Mouse (Mus musculus) MEL (cell line): ENCODE measurements around the gene Itpk1. TPM values are rescaled to one million over a fixed set of nuclear protein-coding genes. Genes with fewer than 3 reads are reported as not detected.

Experiments
- DNase-seq: peaks from one replicate; pipeline ENCODE4 v3.0.0; 2011; ENCODE audit warnings: low read depth, low spot score
- H3K27ac ChIP-seq: 2 replicates; pipeline ENCODE4 v1.5.1; 2012; ENCODE audit warnings: low read depth, mild to moderate bottlenecking, control low read depth, low read length, moderate library complexity; ENCODE audit not compliant: control insufficient read depth
- H3K27me3 ChIP-seq, 2 experiments: fragments of 150-350 bp in 1 of 2; sonication (generic) in 1 of 2; 2 replicates each; pipeline ENCODE4 v1.6.1; 2012; ENCODE audit warnings: low read length in 2 of 2, mild to moderate bottlenecking in 2 of 2, improper control_type of control experiment in 1 of 2, moderate library complexity in 1 of 2; ENCODE audit not compliant: insufficient read depth in 2 of 2, control insufficient read depth in 1 of 2
- H3K36me3 ChIP-seq, 2 experiments: 2 replicates each; pipeline ENCODE4 v1.6.1; 2012 to 2014; ENCODE audit warnings: low read length in 2 of 2, improper control_type of control experiment in 1 of 2, inconsistent platforms in 1 of 2, mild to moderate bottlenecking in 1 of 2; ENCODE audit not compliant: insufficient read depth in 2 of 2, control insufficient read depth in 1 of 2
- H3K4me1 ChIP-seq, 2 experiments: fragments of 150-350 bp in 1 of 2; sonication (generic) in 1 of 2; 2 replicates each; pipeline ENCODE4 v1.6.1; 2012; ENCODE audit warnings: low read length in 2 of 2, improper control_type of control experiment in 1 of 2, mild to moderate bottlenecking in 1 of 2; ENCODE audit not compliant: insufficient read depth in 2 of 2, control insufficient read depth in 1 of 2
- H3K4me3 ChIP-seq, 2 experiments: fragments of 150-350 bp in 1 of 2; sonication (generic) in 1 of 2; 2 replicates each; pipeline ENCODE4 v1.5.1; 2012; ENCODE audit warnings: low read depth in 2 of 2, low read length in 2 of 2, mild to moderate bottlenecking in 2 of 2, moderate library complexity in 2 of 2, control low read depth in 1 of 2, improper control_type of control experiment in 1 of 2; ENCODE audit not compliant: control insufficient read depth in 1 of 2, insufficient read depth in 1 of 2
- H3K79me2 ChIP-seq: 2 replicates; pipeline ENCODE4 v1.6.1; 2012; ENCODE audit warnings: mild to moderate bottlenecking, low read length, moderate library complexity; ENCODE audit not compliant: control insufficient read depth, poor library complexity, insufficient read depth
- H3K9ac ChIP-seq: 2 replicates; pipeline ENCODE4 v1.6.1; 2012; ENCODE audit warnings: low read depth, mild to moderate bottlenecking, control low read depth, low read length, moderate library complexity; ENCODE audit not compliant: control insufficient read depth, poor library complexity, severe bottlenecking
- H3K9me3 ChIP-seq: fragments of 150-350 bp; sonication (generic); replicated peaks from 2 replicates; pipeline ENCODE4 v1.6.1; 2012; ENCODE audit warnings: mild to moderate bottlenecking, low read length, improper control_type of control experiment, moderate library complexity; ENCODE audit not compliant: insufficient read depth
- CHD2 ChIP-seq: IDR thresholded peaks from 2 replicates; pipeline ENCODE4 v1.6.1; 2011; ENCODE audit warnings: low read length, improper control_type of control experiment
- CTCF ChIP-seq, 3 experiments: IDR thresholded peaks in 2 of 3; conservative IDR thresholded peaks in 1 of 3; 2 replicates each; pipeline ENCODE4 v1.5.1; 2011 to 2012; ENCODE audit warnings: low read length in 3 of 3, low read depth in 2 of 3, mild to moderate bottlenecking in 2 of 3, improper control_type of control experiment in 1 of 3, inconsistent platforms in 1 of 3, mixed read lengths in 1 of 3, moderate library complexity in 1 of 3; ENCODE audit not compliant: control insufficient read depth in 1 of 3, insufficient read depth in 1 of 3, poor library complexity in 1 of 3, severe bottlenecking in 1 of 3
- EP300 ChIP-seq, 2 experiments: IDR thresholded peaks; 2 replicates each; pipeline ENCODE4 v1.6.1; 2011; ENCODE audit warnings: improper control_type of control experiment in 2 of 2, low read length in 2 of 2, low read depth in 1 of 2, mild to moderate bottlenecking in 1 of 2
- GABPA ChIP-seq: IDR thresholded peaks from 2 replicates; pipeline ENCODE4 v1.6.1; 2012; ENCODE audit warnings: low read depth, mild to moderate bottlenecking, inconsistent platforms, low read length, improper control_type of control experiment, moderate library complexity
- GATA1 ChIP-seq: IDR thresholded peaks from 2 replicates; pipeline ENCODE4 v1.6.1; 2011; ENCODE audit warnings: low read depth, low read length, improper control_type of control experiment
- JUND ChIP-seq: IDR thresholded peaks from 2 replicates; pipeline ENCODE4 v1.6.1; 2011; ENCODE audit warnings: low read depth, mild to moderate bottlenecking, improper control_type of control experiment, low read length
- MAFK ChIP-seq: IDR thresholded peaks from 2 replicates; pipeline ENCODE4 v1.6.1; 2011; ENCODE audit warnings: low read depth, mild to moderate bottlenecking, low read length, improper control_type of control experiment, borderline replicate concordance
- MAX ChIP-seq: IDR thresholded peaks from 2 replicates; pipeline ENCODE4 v1.6.1; 2011; ENCODE audit warnings: low read length, improper control_type of control experiment
- MXI1 ChIP-seq: IDR thresholded peaks from 2 replicates; pipeline ENCODE4 v1.6.1; 2011; ENCODE audit warnings: mild to moderate bottlenecking, low read depth, low read length, improper control_type of control experiment
- NELFE ChIP-seq: IDR thresholded peaks from 2 replicates; pipeline ENCODE4 v1.6.1; 2011; ENCODE audit warnings: low read depth, low read length, improper control_type of control experiment
- RAD21 ChIP-seq: IDR thresholded peaks from 2 replicates; pipeline ENCODE4 v1.6.1; 2011; ENCODE audit warnings: mild to moderate bottlenecking, low read depth, low read length, improper control_type of control experiment
- RCOR1 ChIP-seq: IDR thresholded peaks from 2 replicates; pipeline ENCODE4 v1.6.1; 2012; ENCODE audit warnings: low read depth, mild to moderate bottlenecking, inconsistent platforms, low read length, improper control_type of control experiment
- TAL1 ChIP-seq: IDR thresholded peaks from 2 replicates; pipeline ENCODE4 v1.6.1; 2012; ENCODE audit warnings: mild to moderate bottlenecking, inconsistent platforms, low read length, moderate library complexity, mixed read lengths
- UBTF ChIP-seq: IDR thresholded peaks from 2 replicates; pipeline ENCODE4 v1.6.1; 2012; ENCODE audit warnings: low read depth, mild to moderate bottlenecking, inconsistent platforms, low read length, improper control_type of control experiment, moderate library complexity, borderline replicate concordance; ENCODE audit not compliant: insufficient read depth
- USF1 ChIP-seq: IDR thresholded peaks from 2 replicates; pipeline ENCODE4 v1.6.1; 2014; ENCODE audit warnings: low read depth, mild to moderate bottlenecking, inconsistent platforms, low read length, improper control_type of control experiment, moderate library complexity
- ZKSCAN1 ChIP-seq: IDR thresholded peaks from 2 replicates; pipeline ENCODE4 v1.6.1; 2012; ENCODE audit warnings: low read depth, mild to moderate bottlenecking, inconsistent platforms, low read length, improper control_type of control experiment, moderate library complexity
- polyA plus RNA-seq, 2 experiments: library from polyadenylated mRNA; stranded (reverse) in 1 of 2; unstranded in 1 of 2; fragments of >175 nt in 1 of 2; fragments of >200 nt in 1 of 2; gene quantifications; 2 replicates each; pipeline versions ENCODE4 v1.2.1 to v1.2.4; 2012; ENCODE audit warnings: low replicate concordance in 2 of 2, low read depth in 1 of 2; ENCODE audit not compliant: insufficient read length in 2 of 2, insufficient read depth in 1 of 2, missing spikeins in 1 of 2
- total RNA-seq: library from RNA; depleted of rRNA; stranded (reverse); fragments of 300-350 nt; gene quantifications from 2 replicates; pipeline ENCODE4 v1.2.3, GENCODE M21; 2012

Itpk1 gene
- total and polyA plus RNA-seq, 3 experiments = 12.0 to 25.7 TPM; not detected in 1

GRCm38 (mm10) chr12:102593699-102594098 is 111.0 kb downstream of the Itpk1 start:
- H3K79me2 ChIP-seq = no peaks in the 10 kb centered on the region
- H3K9ac ChIP-seq = no peak overlapping the region
- DNase-seq = no peak
- no peaks in the 10 kb centered on the region for H3K27me3 ChIP-seq
- no peaks in the 10 kb centered on the region for H3K9me3 ChIP-seq
- H3K4me3 ChIP-seq = no peak overlapping the region
- TF ChIP-seq CTCF (IDR thresholded peaks at IDR 0.05 in 2 of 3, conservative IDR thresholded peaks at IDR 0.05 in 1 of 3; ENCODE audit: control insufficient read depth in 1 of 3, insufficient read depth in 1 of 3, low read depth in 2 of 3, low read length in 3 of 3, poor library complexity in 1 of 3, severe bottlenecking in 1 of 3) (no peak), GATA1 (no peak), MXI1 (no peak), EP300 (IDR thresholded peaks at IDR 0.05; ENCODE audit: low read depth in 1 of 2, low read length in 2 of 2) (no peak)
- no peaks in the 10 kb centered on the region for H3K4me1 ChIP-seq
- no peak overlapping the region for H3K27ac ChIP-seq
- no peaks in the 10 kb centered on the region; a peak in 1 of 4 replicates for H3K36me3 ChIP-seq

- no peak overlapping the region for H3K9ac ChIP-seq
- no peaks in the 10 kb centered on the region; a peak in 1 of 4 replicates for H3K36me3 ChIP-seq
- TF ChIP-seq TAL1 = no peak
- TF ChIP-seq JUND = no peak
- no peaks in the 10 kb centered on the region for H3K9me3 ChIP-seq
- no peak overlapping the region for H3K27ac ChIP-seq
- H3K79me2 ChIP-seq = no peaks in the 10 kb centered on the region
- DNase-seq = no peak
- no peaks in the 10 kb centered on the region for H3K4me1 ChIP-seq
- no peak overlapping the region for H3K4me3 ChIP-seq
- H3K27me3 ChIP-seq = no peaks in the 10 kb centered on the region
These were observed 113.9 kb downstream of the Itpk1 start for GRCm38 (mm10) chr12:102590711-102591360.

- no peak overlapping the region for H3K4me3 ChIP-seq
- H3K9me3 ChIP-seq = no peaks in the 10 kb centered on the region
- H3K27me3 ChIP-seq = no peaks in the 10 kb centered on the region
- no peaks in the 10 kb centered on the region for H3K79me2 ChIP-seq
- no peaks in the 10 kb centered on the region; a peak in 1 of 4 replicates for H3K36me3 ChIP-seq
- no peak overlapping the region for H3K9ac ChIP-seq
- no peak overlapping the region for H3K27ac ChIP-seq
- no peaks in the 10 kb centered on the region for H3K4me1 ChIP-seq
- TF ChIP-seq UBTF (no peak), NELFE (no peak), RCOR1 (no peak), MAX (no peak), CHD2 (no peak), GABPA (no peak), CTCF (IDR thresholded peaks at IDR 0.05 in 2 of 3, conservative IDR thresholded peaks at IDR 0.05 in 1 of 3; ENCODE audit: control insufficient read depth in 1 of 3, insufficient read depth in 1 of 3, low read depth in 2 of 3, low read length in 3 of 3, poor library complexity in 1 of 3, severe bottlenecking in 1 of 3) (no peak), RAD21 (no peak), USF1 (no peak), MAFK (no peak), ZKSCAN1 (no peak)
- DNase-seq = no peak
These were observed 117.6 kb downstream of the Itpk1 start for GRCm38 (mm10) chr12:102587106-102587505.
